Mouse (Mus musculus): ENCODE measurements around the gene 1700023F06Rik. TPM values are rescaled to one million over a fixed set of nuclear protein-coding genes. Genes with fewer than 3 reads are reported as not detected.
A peak's percentile ranks its signal among the peaks of the same experiment; 100 is the strongest.

The 1700023F06Rik gene
- total RNA-seq, 2 experiments from 2014 or later = not detected

DNA sequence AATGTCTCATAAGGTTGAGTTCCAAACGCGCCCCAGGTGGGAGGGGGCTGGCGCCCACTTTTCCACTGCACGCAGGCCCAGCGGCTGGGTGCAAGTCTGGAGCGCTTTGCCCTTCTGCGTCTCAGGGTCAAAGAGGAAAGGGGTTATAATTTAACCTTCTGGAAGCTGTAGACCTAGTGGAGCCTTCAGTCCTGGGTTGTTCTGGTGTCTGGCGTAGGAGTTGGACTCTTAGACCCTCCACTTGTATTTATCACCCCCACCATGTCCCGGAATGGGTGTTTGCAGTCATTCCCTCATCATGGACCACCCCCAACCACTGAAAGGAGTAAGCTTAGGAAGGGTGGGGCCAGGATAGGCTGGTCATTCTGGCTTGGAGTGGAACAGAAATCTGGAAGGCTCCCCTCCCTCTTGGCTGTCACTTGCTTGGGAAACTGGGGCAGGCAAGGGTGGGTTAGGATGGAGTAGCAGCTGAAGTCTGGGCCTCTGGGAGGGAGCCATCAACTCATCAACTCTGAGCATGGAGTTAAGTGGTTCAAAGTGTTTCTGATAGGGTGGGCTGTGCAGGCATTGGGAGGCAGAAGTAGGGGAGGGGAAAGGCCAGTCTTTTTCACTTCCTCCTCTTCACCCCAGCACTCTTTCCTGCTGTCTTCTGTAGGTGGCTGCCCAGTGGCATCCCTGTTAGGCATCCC lies 36.5 kb downstream of the 1700023F06Rik start:
- intact Hi-C loops (cut with DNase I; ENCODE audit: low total_unique reads) = loop anchor here (5.0 kb wide), 1 partner anchor 155 kb away; no protein-coding TSS in a partner anchor

GRCm38 (mm10) chr11:103171286-103171620 lies 37.1 kb downstream of the 1700023F06Rik start:
- intact Hi-C loops (cut with DNase I; ENCODE audit: low total_unique reads) = loop anchor here (5.0 kb wide), 1 partner anchor 156 kb away; no protein-coding TSS in a partner anchor

More for the DNA sequence above, 36.5 kb downstream of the 1700023F06Rik start:
- DNase-seq = peak; percentile 21

DNA sequence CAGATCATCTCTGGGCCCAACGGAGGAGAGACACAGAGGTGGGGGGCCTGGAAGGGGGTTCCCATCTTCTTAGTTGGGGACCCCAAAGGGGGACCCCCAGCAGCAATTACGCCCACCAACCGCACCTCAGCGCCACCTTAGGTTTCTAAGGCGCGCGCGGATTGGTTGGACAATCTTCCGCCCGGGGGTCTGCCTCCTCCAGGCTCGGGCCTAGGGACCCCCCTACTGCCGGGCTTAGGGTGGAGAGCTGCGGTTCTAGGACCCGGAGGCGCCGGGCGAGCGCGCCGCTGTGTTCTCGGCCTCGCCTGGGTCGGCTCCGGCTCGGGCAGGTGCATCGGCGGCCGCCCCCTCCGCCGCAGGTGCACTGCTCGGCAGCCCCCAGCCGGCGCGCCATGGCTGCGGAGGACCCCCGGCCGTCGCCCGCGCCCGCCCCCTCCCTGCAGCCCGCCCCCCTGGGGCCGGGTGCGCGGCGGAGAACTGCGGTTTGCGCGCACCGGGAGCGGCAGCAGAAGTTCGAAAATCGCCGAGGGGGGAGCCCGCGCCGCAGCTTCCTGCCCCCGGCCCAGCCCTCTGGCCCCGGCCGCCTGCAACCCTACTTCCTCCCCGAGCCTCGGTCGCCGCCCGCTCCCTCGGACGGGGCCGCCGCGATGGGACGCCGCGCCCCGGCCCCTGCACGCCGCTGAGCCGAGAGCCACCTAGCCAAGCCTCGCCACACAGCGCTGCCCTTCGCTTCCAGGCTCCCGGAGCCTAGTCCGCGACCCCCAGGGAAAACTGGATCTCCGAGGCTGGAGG lies 37.7 kb downstream of the 1700023F06Rik start, which contains the start of gene Fmnl1:
Fmnl1 (plus strand) TSS at position 614 of the 792 bp plus-strand sequence.
- intact Hi-C loops (cut with DNase I; ENCODE audit: low total_unique reads) = loop anchor here (5.0 kb wide), 1 partner anchor 157 kb away; no protein-coding TSS in a partner anchor

More at GRCm38 (mm10) chr11:103171286-103171620, 37.1 kb downstream of the 1700023F06Rik start:
- no peak for DNase-seq

GRCm38 (mm10) chr11:103170111-103170493 lies 38.3 kb downstream of the 1700023F06Rik start:
- DNase-seq = peak; percentile 4
- intact Hi-C loops (cut with DNase I; ENCODE audit: low total_unique reads) = loop anchor here (5.0 kb wide), 1 partner anchor 157 kb away; no protein-coding TSS in a partner anchor

More for the DNA sequence above, 37.7 kb downstream of the 1700023F06Rik start, which contains the start of gene Fmnl1:
- peak; percentile 56 for DNase-seq

DNA sequence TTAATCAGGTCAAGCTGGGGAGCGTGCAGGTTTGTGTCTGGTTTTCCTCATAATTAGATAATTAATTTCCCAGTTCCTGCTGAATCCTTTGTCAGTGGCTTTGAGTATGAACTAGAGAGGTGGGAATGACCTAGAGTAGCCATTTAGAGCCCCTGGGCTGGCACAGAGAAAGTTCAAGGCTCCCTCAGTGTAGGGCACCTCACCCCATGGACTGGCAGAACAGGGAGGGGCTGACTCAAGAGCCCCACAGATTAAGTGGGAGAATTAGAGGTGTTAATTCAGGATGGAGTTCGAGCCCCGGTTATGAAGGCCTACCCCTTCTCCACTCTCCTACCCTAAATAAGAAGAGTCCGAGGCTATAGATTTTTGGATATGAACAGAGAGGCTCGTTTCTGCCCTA lies 38.7 kb downstream of the 1700023F06Rik start:
- intact Hi-C loops (cut with DNase I; ENCODE audit: low total_unique reads) = loop anchor here (5.0 kb wide), 1 partner anchor 158 kb away; no protein-coding TSS in a partner anchor
- DNase-seq = no peak

GRCm38 (mm10) chr11:103168690-103169390 lies 39.5 kb downstream of the 1700023F06Rik start:
- DNase-seq = peak; percentile 58
- intact Hi-C loops (cut with DNase I; ENCODE audit: low total_unique reads) = no loop called here

GRCm38 (mm10) chr11:103164391-103164790 lies 44.0 kb downstream of the 1700023F06Rik start:
- intact Hi-C loops (cut with DNase I; ENCODE audit: low total_unique reads) = no loop called here
- DNase-seq = peak; percentile 2

DNA sequence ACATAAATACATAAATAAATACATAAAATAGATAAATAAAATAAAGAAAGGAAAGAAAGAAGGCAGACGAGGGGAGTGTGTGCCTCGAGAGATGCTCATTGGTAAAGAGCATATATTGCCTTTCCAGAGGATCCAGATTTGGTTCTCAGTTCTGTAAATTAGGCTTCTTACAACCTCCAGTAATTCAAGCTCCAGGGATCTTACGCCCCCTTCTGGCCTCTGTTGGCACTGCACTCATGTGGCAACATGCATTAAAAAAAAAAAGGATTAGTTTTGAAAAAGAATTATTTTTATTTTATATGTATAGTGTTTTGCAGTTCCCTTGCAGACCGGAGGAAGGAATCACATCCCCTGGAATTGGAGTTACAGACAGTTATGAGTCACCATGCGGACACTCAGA lies 46.2 kb downstream of the 1700023F06Rik start:
- intact Hi-C loops (cut with DNase I; ENCODE audit: low total_unique reads) = no loop called here
- DNase-seq = no peak

GRCm38 (mm10) chr11:103161449-103161848 lies 46.9 kb downstream of the 1700023F06Rik start:
- DNase-seq = no peak
- intact Hi-C loops (cut with DNase I; ENCODE audit: low total_unique reads) = no loop called here

- intact Hi-C loops (cut with DNase I; ENCODE audit: low total_unique reads) = no loop called here
- no peak for DNase-seq
These were observed 47.6 kb downstream of the 1700023F06Rik start for GRCm38 (mm10) chr11:103160738-103161137.

DNA sequence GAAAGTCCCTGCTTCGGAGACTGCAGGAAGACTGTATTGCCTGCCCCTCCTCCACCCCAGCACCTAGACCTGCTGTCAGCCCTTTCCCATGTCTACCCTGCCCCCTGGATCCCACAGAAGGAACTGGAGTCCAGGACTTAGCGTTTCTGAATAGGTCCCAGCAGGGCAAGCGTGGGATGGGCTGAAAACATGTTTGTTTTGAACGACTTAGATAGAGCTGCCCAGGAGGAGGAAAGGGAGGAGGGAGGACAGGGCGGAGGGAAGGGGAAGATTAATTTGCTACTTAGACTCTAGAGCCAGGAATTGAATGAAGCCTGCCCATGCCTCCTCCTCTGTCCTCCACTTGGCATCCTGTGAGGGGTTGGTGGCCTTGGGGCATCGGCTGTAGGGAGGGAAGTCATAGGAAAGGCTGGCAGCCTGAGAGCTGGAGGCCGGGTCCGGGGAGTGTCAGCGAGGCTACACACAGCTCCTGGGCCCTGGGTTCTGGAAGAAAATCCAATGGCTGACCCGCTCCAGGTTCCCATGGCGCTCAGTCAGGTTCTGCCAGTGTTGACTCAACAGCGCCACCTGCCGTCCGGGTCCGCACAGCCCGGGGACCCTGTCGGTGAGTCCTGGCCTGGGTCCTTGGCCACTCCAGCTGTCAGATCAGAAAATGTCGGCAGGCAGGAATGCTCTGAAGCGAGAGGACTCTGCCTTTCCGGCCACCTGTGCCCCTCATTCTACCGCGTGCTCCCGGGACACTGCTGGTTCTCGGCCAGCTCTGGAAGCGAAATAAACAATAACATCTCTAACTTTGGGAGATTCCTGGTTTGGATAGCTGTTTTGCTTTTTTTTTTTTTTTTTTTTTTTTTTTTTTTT lies 49.5 kb downstream of the 1700023F06Rik start:
- peak; percentile 97 for DNase-seq
- intact Hi-C loops (cut with DNase I; ENCODE audit: low total_unique reads) = loop anchor here (5.0 kb wide), 2 partner anchors 37 to 57 kb away; partner anchors contain the start of genes Acbd4 and Plcd3

- no peak for DNase-seq
These were observed 58.6 kb downstream of the 1700023F06Rik start for GRCm38 (mm10) chr11:103149771-103150170.

More at GRCm38 (mm10) chr11:103149771-103150170, 58.6 kb downstream of the 1700023F06Rik start:
- intact Hi-C loops (cut with DNase I; ENCODE audit: low total_unique reads) = no loop called here

Other genes with a start within 250 kb of the 1700023F06Rik start
- gene Nmt1, start 180.4 kb downstream of the 1700023F06Rik start, total RNA-seq (2021) = 10 to 100 TPM; 42.8 to 44.0 TPM
- 10 to 100 TPM; 22.8 to 30.0 TPM for gene Dcakd, start 180.2 kb downstream of the 1700023F06Rik start, total RNA-seq (2021)
- gene Plcd3, start 106.9 kb downstream of the 1700023F06Rik start, total RNA-seq (2021) = 1 to 10 TPM; 4.5 TPM
- 10 to 100 TPM; 30.0 to 35.7 TPM for gene Acbd4, start 106.9 kb downstream of the 1700023F06Rik start, total RNA-seq (2021)
- gene Hexim1, start 92.3 kb downstream of the 1700023F06Rik start, total RNA-seq (2021) = 10 to 100 TPM; 20.7 to 21.5 TPM
- gene Hexim2, start 76.1 kb downstream of the 1700023F06Rik start, total RNA-seq (2021) = 1 to 10 TPM; 2.7 to 3.8 TPM
- 1 to 10 TPM; 6.7 to 7.3 TPM for gene Fmnl1, start 37.5 kb downstream of the 1700023F06Rik start, total RNA-seq (2021)
- not detected for gene Spata32, start 9.9 kb upstream of the 1700023F06Rik start, total RNA-seq (2021)
- gene Map3k14, start 58.9 kb upstream of the 1700023F06Rik start, total RNA-seq (2021) = 1 to 10 TPM; 2.2 to 2.3 TPM
- 10 to 100 TPM in 1 of 2 experiments, 1 to 10 TPM in 1; 7.5 to 13.5 TPM for gene Arhgap27, start 155.1 kb upstream of the 1700023F06Rik start, total RNA-seq (2021)
- gene Plekhm1, start 204.1 kb upstream of the 1700023F06Rik start, total RNA-seq (2021) = 1 to 10 TPM; 7.9 to 9.3 TPM